Mouse (Mus musculus): Measurements from ENCODE around the gene Schip1. TPM values are rescaled to one million over a fixed set of nuclear protein-coding genes. Genes with fewer than 3 reads are reported as not detected.

Schip1 gene
- total RNA-seq, 1 experiment from 2014 or later = 23.1 TPM

GRCm38 (mm10) chr3:68479266-68479665 lies 414.7 kb downstream of the Schip1 start:
- DNase-seq = no peak

DNA sequence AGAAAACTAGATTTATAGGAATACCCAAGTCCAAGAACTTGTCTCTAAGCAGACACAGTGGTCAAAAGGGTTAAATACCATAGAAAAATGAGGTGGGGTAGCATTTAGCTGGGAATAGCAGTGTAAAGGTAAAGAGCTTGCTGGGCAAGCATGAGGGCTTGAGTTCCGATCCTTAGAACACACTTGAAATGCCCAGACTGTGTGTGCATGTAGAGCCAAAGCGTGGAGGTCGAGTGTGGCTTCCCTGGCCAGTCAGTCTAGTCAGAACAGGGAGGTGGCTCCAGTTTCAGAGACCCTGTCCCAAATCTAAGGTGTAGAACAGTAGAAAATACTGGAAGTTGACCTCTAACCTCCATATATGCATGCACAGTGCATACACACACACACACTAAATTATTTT lies 418.9 kb downstream of the Schip1 start:
- DNase-seq = no peak

- DNase-seq = no peak
Observed at GRCm38 (mm10) chr3:68484021-68484420, 419.4 kb downstream of the Schip1 start.

DNA sequence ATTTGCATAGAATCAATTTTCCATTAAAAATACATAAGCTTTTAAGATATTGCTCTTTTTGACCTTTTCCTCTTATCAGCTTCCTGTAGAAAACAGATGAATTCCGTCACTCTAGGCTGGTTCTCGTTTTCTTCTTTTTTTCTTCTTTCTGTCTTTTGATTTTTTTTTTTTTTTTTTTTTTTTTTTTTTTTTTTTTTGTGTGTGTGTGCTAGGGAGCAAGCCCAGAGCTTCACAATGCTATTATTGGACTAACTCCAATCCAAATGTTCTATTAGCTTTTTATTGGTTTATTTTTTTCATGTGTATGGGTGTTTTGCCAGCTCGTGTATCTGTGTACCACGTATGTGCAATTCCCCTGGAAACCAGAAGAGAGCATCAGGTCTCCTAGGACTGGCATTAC lies 420.0 kb downstream of the Schip1 start:
- DNase-seq = no peak

DNA sequence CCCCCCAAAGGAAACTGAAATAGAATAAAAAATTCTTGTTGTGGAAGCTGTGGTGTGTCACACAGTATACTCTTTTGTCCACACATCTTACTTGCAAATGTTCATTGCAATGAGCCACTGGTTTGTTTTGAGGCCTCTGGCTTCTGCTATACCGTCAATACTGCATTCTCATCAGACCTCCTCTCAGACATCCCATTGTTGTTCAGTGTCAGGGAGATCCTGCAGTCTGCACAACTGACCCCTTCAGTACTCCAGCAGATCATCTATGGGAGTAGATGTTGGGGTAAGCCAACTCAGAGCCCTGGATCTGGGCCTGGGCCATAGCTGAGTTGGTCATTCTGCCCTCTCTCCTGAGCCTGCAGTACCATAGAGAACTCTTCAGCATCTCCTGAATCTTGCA lies 423.0 kb downstream of the Schip1 start:
- no peak for DNase-seq

GRCm38 (mm10) chr3:68488316-68488715 lies 423.7 kb downstream of the Schip1 start:
- no peak for DNase-seq

DNA sequence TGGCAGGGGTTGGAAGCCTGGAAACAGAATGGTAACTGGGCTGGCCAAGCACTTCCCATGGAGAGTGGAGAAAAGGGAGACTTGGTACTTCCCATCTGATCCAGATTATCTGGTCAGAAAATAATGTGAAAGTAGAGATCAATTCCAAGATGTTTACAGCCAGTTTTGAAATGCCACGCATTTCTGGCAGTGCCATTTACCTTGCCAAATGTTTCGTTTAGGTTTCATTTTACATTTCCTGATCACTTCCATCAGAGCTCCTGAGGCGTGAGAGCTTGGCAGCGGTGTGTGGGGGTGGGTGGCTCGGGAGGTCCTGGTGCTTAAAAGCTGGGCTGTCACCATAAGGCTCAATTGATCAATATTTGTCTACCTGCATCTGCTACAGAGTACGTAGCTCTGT lies 426.9 kb downstream of the Schip1 start:
- DNase-seq = no peak

DNA sequence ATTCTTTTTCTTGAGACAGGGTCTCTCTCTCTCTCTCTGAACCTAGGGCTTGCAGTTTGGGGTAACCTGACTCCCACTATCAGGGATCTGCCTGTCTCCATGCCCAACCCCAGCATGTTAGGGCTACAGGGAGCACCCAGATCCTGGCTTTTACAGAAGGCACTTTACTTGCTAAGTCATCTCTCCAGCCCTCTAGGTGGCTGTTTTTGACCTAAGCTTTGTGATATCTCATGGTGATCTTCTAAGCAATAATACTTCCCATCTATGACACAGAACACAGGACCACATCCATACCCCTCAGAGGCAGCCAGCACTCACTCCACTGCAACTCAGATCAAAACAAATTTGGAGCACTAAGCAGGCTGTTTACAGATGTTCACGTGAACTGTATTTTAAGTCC lies 427.5 kb downstream of the Schip1 start:
- DNase-seq = no peak

GRCm38 (mm10) chr3:68492513-68492912 lies 427.9 kb downstream of the Schip1 start:
- DNase-seq = no peak

DNA sequence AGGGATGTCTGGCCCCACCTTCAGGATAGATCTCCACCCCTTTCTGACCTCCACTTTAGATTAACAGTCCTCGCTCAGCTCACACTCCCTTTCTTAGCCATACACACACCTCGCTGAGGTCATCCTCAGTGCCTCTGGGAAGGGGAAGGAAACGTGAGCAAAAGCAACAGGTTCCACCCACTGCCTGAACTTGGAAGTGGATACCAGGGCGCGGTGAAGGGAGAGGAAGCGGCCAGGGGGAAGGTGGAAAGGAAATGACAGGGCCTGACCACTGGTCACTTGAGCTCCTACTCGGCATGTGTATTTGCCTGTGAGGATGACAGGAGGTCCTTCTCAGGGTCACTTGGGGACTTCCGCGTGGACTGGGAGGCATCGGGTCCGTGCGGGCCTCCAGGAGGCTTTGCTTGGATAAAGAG lies 428.6 kb downstream of the Schip1 start:
- DNase-seq = no peak

- peak; percentile 84 for DNase-seq
Observed at GRCm38 (mm10) chr3:68493586-68494295, 429.1 kb downstream of the Schip1 start.

DNA sequence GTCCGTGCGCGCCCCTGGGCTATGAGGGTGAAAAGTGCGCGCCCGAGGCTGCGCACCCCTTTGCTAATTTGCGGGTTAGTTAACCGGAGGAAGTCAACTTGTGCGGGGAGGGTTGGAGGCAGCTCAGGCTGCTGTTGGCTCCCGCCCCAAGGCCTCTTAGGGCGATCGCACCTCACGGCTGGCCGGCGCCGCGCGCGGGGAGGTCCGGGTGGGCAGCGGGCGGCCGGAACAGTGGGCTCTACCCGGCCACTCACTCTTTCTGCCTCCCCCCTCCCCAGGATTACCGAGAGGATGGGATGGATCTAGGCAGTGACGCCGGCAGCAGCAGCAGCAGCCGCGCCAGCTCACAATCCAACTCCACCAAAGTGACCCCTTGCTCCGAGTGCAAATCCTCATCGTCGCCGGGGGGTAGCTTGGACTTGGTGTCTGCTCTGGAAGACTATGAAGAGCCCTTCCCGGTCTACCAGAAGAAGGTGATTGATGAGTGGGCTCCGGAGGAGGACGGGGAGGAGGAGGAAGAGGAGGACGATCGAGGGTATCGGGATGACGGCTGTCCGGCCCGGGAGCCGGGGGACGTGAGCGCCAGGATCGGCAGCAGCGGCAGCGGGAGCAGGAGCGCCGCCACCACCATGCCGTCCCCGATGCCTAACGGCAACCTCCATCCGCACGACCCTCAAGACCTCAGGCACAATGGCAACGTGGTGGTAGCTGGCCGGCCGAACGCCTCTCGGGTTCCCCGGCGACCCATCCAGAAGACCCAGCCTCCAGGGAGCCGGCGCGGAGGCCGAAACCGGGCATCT lies 429.9 kb downstream of the Schip1 start:
- DNase-seq = peak; percentile 40

- peak; percentile 58 for DNase-seq
Observed at GRCm38 (mm10) chr3:68495096-68495735, 430.6 kb downstream of the Schip1 start.

- no peak for DNase-seq
Observed at GRCm38 (mm10) chr3:68495736-68496242, 431.2 kb downstream of the Schip1 start.

- no peak for DNase-seq
Observed at GRCm38 (mm10) chr3:68496513-68496912, 431.9 kb downstream of the Schip1 start.

- no peak for DNase-seq
Observed at GRCm38 (mm10) chr3:68499532-68500152, 435.0 kb downstream of the Schip1 start.

- no peak for DNase-seq
Observed at GRCm38 (mm10) chr3:68504838-68505237, 440.2 kb downstream of the Schip1 start.

GRCm38 (mm10) chr3:68506769-68507318 lies 442.2 kb downstream of the Schip1 start:
- no peak for DNase-seq

GRCm38 (mm10) chr3:68508629-68509028 lies 444.0 kb downstream of the Schip1 start:
- DNase-seq = peak; percentile 73

DNA sequence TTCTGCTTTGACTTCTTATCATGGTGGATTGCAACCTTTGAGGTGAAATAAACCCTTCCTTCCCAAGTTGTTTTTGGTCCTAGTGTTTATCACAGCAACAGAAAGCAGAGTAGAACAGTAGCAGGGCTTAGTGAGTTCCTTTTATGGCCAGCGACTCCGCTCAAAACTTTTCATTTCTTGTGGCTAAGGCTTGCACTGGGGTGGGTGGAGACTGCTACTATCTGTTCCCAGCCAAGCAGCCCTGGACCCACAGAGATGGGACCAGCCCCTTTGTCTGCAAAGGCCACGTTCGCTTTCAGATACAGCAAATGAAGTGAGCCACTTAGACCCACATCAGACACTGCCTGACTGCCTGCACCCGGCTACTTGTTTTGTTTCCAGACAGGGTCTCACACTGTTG lies 446.3 kb downstream of the Schip1 start:
- no peak for DNase-seq

GRCm38 (mm10) chr3:68511744-68512143 lies 447.1 kb downstream of the Schip1 start:
- DNase-seq = no peak

GRCm38 (mm10) chr3:68512327-68512726 lies 447.7 kb downstream of the Schip1 start:
- DNase-seq = no peak

Measured in adrenal gland, postnatal 25 days (tissue).